Mouse (Mus musculus) CD4-positive, CD25-positive, alpha-beta regulatory T cell, adult 2 months (primary cell): ENCODE measurements around the gene Rnf40.
"Not testable (repeated sequence)": the region's sequence is repeated elsewhere in the genome, so short reads cannot be mapped to it uniquely, and the experiment has no call there.

Experiments used
- DNase-seq: peaks from one replicate; pipeline ENCODE4 v3.0.0-alpha.2; 2012; ENCODE audit warnings: low read depth, low spot score

The Rnf40 gene

GRCm38 (mm10) chr7:127602903-127603302, 14.3 kb downstream of the Rnf40 start:
- no peak for DNase-seq

- DNase-seq: no peak
Measured at GRCm38 (mm10) chr7:127604256-127604655, 15.7 kb downstream of the Rnf40 start.

- DNase-seq: no peak
Measured at GRCm38 (mm10) chr7:127607150-127607549, 18.6 kb downstream of the Rnf40 start.

- DNase-seq: no peak
Measured at GRCm38 (mm10) chr7:127611011-127611410, 22.4 kb downstream of the Rnf40 start.

GRCm38 (mm10) chr7:127611561-127611960, 23.0 kb downstream of the Rnf40 start:
- DNase-seq: no peak

- no peak for DNase-seq
Measured at GRCm38 (mm10) chr7:127613501-127613900, 24.9 kb downstream of the Rnf40 start.

- no peak for DNase-seq
Measured at GRCm38 (mm10) chr7:127614091-127614490, 25.5 kb downstream of the Rnf40 start.

- peak; percentile 38 for DNase-seq
Measured at GRCm38 (mm10) chr7:127614511-127614890, 25.9 kb downstream of the Rnf40 start.

GRCm38 (mm10) chr7:127614891-127615843, 26.6 kb downstream of the Rnf40 start, which contains the start of gene Zfp629:
Gene Zfp629, minus strand, starts transcription at chr7:127615797.
- DNase-seq: peak; percentile 33

GRCm38 (mm10) chr7:127616336-127616735, 27.8 kb downstream of the Rnf40 start:
- DNase-seq: no peak

GRCm38 (mm10) chr7:127616881-127617280, 28.3 kb downstream of the Rnf40 start:
- no peak for DNase-seq

GRCm38 (mm10) chr7:127617962-127618361, 29.4 kb downstream of the Rnf40 start:
- no peak for DNase-seq

GRCm38 (mm10) chr7:127618402-127618801, 29.8 kb downstream of the Rnf40 start:
- DNase-seq: not testable (repeated sequence)

- no peak for DNase-seq
Measured at GRCm38 (mm10) chr7:127626039-127626438, 37.5 kb downstream of the Rnf40 start.

GRCm38 (mm10) chr7:127626471-127626870, 37.9 kb downstream of the Rnf40 start:
- DNase-seq: no peak

- peak; percentile 69 for DNase-seq
Measured at GRCm38 (mm10) chr7:127628646-127629045, 40.1 kb downstream of the Rnf40 start.

- no peak for DNase-seq
Measured at GRCm38 (mm10) chr7:127631416-127631815, 42.8 kb downstream of the Rnf40 start.

GRCm38 (mm10) chr7:127636963-127637362, 48.4 kb downstream of the Rnf40 start:
- no peak for DNase-seq

GRCm38 (mm10) chr7:127641260-127641659, 52.7 kb downstream of the Rnf40 start:
- no peak for DNase-seq

- DNase-seq: no peak
Measured at GRCm38 (mm10) chr7:127642254-127642653, 53.7 kb downstream of the Rnf40 start.

GRCm38 (mm10) chr7:127646363-127646762, 57.8 kb downstream of the Rnf40 start:
- DNase-seq: peak; percentile 52

GRCm38 (mm10) chr7:127647576-127647975, 59.0 kb downstream of the Rnf40 start:
- DNase-seq: not testable (repeated sequence)
